Mouse (Mus musculus) cerebellum, postnatal 14 days (tissue): Measurements from ENCODE around the gene Cdip1.
A peak's percentile ranks its signal among the peaks of the same experiment; 100 is the strongest.

Experiments
- DNase-seq, 2 experiments: peaks; one replicate each; pipeline ENCODE4 v3.0.0; 2021; ENCODE audit warnings: mixed read lengths in 2 of 2

The Cdip1 gene

GRCm38 (mm10) chr16:4768719-4769118 is 21.4 kb downstream of the Cdip1 start:
- DNase-seq, result no peak

DNA sequence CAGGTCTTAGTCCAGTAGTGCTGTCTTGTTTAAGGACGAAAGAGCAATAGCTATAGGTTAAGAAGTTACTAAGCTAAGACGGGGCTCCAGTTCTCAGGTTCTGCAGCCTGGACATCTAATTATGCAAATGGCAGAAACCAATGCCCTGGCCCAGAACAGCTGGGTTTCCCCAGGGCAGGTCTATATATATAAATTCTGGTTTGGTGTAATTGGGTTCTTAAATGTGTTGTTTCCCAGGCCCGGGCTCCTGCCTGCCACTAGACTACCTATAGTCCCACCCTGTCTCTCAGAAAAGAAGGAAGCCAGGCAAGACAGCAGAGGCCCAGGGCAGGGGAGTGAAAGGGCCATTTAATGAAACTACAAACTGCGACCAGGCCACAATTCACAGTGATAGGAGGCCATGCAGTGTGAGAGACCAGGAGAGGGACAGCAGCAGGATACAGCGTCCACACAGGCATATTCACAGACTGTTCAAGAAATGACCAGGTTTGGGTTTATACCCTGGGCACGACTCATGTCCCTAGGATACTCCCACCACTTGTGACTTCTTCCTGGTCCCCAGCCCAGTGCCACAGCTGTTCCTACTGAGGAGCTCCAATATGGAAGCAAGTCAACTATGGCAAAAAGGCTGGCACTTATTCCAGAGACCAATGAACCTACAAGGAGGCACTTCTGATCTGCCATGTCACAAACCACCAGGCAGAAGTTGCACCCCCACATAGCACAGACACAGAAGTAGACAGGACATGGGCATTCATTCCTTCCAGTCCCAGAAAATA is 22.9 kb downstream of the Cdip1 start:
- peak; percentile 40 to 50 for DNase-seq

GRCm38 (mm10) chr16:4765852-4766251 is 24.2 kb downstream of the Cdip1 start:
- no peak for DNase-seq

DNA sequence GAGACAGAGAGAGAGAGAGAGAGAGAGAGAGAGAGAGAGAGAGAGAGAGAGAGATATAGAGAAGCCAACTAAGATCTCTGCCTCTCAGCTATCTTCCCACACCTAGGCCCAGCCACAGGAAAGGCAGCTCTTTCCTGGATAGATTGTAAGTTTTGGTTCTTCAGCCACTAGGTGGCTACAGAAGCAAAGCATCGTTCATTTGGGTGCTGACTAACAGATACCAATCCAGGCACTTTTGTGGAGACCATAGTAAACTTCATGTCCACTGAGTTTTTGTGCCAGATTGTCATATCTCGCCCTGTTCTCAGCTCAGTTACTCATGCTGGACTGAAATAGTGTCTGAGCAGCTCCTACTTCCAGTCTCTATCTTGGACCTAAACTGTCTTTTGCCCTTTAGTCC is 26.8 kb downstream of the Cdip1 start:
- peak; percentile 25 to 50 for DNase-seq

- no peak for DNase-seq
Observed at GRCm38 (mm10) chr16:4762437-4762836, 27.7 kb downstream of the Cdip1 start.

DNA sequence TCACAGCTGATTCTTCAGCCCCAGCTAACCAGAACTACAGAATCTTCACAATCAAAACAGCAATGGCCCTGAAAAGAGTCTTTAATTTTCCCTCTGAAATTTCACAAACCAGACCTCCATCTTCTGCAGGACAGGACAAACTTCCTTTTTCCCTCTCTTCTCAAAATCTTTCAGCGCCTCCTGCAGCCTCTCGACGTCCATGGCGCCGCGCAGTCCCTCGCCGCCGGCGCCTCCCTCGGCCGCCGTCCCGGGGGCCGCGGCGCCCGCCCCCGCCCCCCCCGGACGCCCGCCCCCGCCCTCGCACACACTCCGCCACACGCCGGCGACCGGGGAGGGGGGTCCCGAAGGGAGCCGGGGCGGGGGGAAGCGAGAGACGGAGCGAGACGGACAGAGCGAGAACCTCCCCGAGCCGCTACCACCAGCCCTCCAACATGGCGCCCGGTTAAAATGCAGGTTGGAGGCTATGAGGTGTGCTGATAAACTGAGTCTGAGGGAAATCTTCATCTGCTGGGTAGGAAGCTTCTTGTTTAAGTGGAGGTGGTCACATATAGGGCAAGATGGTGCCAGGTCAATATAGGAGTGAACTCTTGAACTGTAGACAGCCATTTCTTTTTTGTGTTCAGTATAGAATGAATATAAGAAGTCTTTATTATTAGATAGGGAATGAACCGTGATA is 33.3 kb downstream of the Cdip1 start:
- DNase-seq, result peak; percentile 23 to 26

DNA sequence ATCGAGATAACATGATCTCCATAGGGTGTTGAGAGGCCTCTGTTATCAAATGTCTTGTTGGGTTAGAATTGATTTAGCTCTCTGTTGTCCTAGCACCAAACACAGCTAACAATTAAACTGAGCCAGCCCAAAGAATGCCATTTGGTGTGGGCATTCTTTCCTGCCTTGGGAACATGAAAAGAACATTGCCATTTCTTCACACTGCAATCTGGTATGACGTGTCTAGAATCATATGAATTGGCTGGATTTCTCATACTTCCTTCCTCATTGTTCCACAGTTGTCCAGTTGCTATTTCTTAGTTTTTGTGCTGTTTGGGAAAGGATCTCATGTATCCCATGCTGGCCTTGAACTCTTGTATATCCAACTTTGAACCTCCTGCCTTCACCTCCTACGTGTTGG is 36.0 kb downstream of the Cdip1 start:
- DNase-seq, result no peak

- no peak for DNase-seq
Observed at GRCm38 (mm10) chr16:4752155-4752554, 37.9 kb downstream of the Cdip1 start.

GRCm38 (mm10) chr16:4742186-4742585 is 47.9 kb downstream of the Cdip1 start:
- no peak for DNase-seq

DNA sequence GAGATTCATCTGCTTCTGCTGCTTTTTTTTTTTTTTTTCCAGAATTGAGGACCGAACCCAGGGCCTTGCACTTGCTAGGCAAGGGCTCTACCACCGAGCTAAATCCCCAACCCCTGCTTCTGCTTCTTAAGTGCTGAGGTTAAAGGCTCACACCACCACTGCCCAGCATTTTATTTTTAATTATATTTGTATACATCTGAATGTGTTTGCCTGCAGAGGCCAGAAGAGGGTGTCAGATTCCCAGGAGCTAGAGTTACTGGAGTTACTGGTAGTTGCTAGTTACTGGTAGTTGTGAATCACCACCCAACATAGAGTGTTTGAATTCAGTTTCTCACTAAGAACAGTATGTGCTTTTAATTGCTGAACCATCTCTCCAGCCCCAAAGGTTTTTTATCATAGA is 50.1 kb downstream of the Cdip1 start:
- no peak for DNase-seq

DNA sequence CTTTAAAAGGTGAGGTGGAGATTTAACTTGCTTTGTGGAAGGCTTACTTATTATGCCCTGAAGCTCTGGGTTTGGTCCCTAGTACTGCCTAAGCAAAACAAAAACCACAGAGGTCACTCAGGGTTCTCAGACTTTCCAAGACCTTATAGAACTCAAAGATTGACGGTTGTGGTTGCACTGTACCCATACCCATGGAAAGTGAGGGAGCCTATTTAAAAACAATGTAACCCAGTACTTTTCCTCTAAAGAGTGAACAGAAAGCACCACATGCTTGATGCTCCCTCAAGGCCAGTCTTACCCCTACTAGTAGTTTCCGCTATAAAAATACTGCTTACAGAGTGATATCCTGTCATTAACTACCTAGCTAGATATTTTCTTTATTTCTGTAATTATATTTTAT is 53.8 kb downstream of the Cdip1 start:
- DNase-seq, result no peak

- DNase-seq, result no peak
Observed at GRCm38 (mm10) chr16:4730776-4731358, 59.2 kb downstream of the Cdip1 start.

DNA sequence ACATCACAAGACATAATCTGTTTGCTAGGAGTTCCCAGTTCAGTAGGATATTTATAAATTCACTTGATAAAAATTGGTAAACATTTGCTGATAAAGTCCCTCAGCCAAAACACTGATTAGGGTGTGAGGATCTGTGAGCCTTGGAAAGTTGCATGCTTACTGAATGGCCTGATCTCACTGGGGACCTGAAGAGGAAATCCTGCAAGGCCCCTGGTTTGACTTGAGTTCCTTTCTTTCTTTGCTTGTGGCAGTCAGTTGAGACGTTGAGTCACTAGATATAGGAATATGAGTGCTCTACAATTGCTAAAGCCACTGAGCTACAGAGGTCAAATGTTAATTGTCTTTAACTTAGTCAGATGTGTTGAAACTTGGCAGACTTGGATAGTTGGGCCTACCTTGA is 62.1 kb downstream of the Cdip1 start:
- DNase-seq, result no peak

DNA sequence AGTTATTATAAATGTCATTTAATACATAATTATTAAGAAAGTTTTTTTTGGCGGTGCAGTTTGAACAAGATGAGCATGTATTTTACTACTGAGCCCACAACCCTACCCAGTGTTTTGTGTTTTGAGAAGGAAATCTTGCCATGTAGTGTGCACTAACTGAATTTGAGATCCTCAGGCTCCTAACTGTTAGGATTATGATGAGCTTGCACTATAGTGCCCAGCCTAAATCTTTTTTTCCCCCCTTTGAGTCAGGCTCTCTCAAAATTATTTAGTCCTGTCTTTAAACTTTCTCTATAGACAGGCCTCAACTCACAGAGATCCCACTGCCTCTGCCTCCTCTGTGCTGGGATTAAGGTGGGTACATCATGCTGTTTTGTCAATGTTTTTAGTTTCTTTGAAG is 62.6 kb downstream of the Cdip1 start:
- DNase-seq, result no peak

- no peak for DNase-seq
Observed at GRCm38 (mm10) chr16:4726528-4727128, 63.5 kb downstream of the Cdip1 start.

DNA sequence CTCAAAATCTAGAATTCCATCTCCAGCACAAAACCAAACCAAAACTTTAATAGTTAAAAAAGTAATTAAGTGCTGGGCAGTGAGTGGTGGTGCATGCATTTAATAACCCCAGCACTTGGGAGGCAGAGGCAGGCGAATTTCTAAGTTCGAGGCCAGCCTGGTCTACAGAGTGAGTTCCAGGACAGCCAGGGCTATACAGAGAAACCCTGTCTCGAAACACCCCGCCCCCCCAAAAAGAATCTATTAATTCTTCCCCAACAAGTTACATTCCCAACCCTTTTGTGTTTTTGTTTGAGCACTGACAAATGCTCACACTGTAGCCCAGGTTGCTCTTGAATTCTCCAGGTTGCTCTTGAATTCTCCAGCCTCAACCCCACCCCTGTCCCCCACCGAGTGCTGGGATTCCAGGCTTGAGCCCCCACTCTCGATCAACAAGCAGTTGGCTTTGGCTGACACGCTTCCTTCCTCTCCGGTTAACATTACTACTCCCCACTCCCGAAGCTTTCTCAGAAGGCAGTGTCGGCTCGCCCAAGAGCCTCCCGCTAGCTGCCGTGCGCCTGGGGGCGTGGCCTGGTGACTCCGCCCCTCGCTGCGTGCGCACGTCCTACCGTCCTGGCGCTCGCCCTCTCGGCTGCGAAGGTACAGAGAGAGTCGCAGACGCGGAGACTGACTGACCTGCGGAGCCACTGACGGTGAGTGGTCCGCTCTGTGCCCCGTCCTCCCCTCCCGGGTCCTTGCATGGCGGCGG is 64.1 kb downstream of the Cdip1 start, which contains the start of gene Hmox2:
Gene Hmox2 (plus strand): TSS at position 582 of the 748 bp plus-strand sequence.
- DNase-seq, result peak; percentile 96 to 97

- DNase-seq, result no peak
Observed at GRCm38 (mm10) chr16:4725266-4725665, 64.8 kb downstream of the Cdip1 start.

DNA sequence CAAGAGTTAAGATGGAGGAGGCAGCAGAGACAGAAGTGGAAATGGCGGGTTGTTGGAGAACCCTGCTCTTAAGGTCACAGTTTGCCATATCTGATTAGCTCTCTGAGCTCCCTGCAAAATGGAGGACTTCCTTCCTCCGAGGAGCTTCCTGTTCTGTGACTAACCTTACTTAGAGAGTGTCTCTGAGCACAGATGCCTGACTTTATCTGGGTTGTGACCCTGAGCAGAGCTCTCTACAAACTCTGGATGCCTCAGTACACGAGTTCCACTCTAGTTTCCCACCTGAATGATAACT is 67.2 kb downstream of the Cdip1 start:
- no peak for DNase-seq

GRCm38 (mm10) chr16:4722128-4722914 is 67.8 kb downstream of the Cdip1 start:
- DNase-seq, result no peak

GRCm38 (mm10) chr16:4718753-4719518 is 71.2 kb downstream of the Cdip1 start, which contains the start of gene Nmral1:
Gene Nmral1, minus strand, starts transcription at chr16:4719356.
- peak; percentile 84 for DNase-seq

DNA sequence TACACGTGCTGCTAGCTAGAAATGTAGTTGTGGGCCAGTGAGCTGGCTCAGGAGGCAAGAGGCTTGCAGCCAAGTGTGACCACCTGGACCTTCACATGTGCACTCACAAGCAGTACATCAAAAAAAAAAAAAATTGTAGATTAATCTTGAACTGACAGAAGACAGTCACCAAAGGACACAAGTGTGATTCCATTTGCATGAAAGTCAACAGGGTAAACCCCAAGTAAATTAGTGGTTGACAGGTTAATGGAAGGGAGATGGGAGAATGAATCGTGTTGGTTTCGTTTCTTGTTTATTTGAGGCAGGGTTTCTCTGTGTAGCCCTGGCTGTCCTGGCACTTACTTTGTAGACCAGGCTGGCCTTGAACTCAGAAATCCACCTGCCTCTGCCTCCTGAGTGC is 72.2 kb downstream of the Cdip1 start:
- DNase-seq, result peak in 1 of 2 experiments; percentile 24
